Mouse (Mus musculus) liver, embryonic 11.5 days (tissue): ENCODE measurements around the gene Ctnnbl1. TPM values are rescaled to one million over a fixed set of nuclear protein-coding genes. Genes with fewer than 3 reads are reported as not detected.

Experiments
- ATAC-seq: fragments of 200-750 bp; cut with Nextera tagmentation; replicated peaks from 2 replicates; pipeline ENCODE4 v1.8.0; 2017; ENCODE audit warnings: moderate number of reproducible peaks, mild to moderate bottlenecking, moderate TSS enrichment, moderate library complexity; ENCODE audit not compliant: low FRiP score
- DNase-seq: peaks from one replicate; pipeline ENCODE4 v3.0.0-alpha.2; 2017; ENCODE audit warnings: low spot score
- H3K27ac ChIP-seq: fragments of 300-500 bp; sonication (generic); 2 replicates; pipeline ENCODE4 v1.5.1; 2014; ENCODE audit warnings: mild to moderate bottlenecking, low read depth, low read length, control low read depth
- H3K27me3 ChIP-seq: fragments of 300-500 bp; sonication (generic); replicated peaks from 2 replicates; pipeline ENCODE4 v1.6.1; 2014; ENCODE audit warnings: low read length, mixed read lengths; ENCODE audit not compliant: control insufficient read depth, insufficient read depth
- H3K36me3 ChIP-seq: fragments of 300-500 bp; sonication (generic); 2 replicates; pipeline ENCODE4 v1.6.1; 2014; ENCODE audit warnings: mild to moderate bottlenecking, low read length, moderate library complexity, mixed read lengths; ENCODE audit not compliant: control insufficient read depth, insufficient read depth
- H3K4me1 ChIP-seq: fragments of 300-500 bp; sonication (generic); replicated peaks from 2 replicates; pipeline ENCODE4 v1.6.1; 2014; ENCODE audit warnings: low read length, mixed read lengths; ENCODE audit not compliant: control insufficient read depth, insufficient read depth
- H3K4me2 ChIP-seq: fragments of 300-500 bp; sonication (generic); 2 replicates; pipeline ENCODE4 v1.6.1; 2014; ENCODE audit warnings: mild to moderate bottlenecking, control low read depth, moderate library complexity
- H3K4me3 ChIP-seq: fragments of 300-500 bp; sonication (generic); 2 replicates; pipeline ENCODE4 v1.5.1; 2014; ENCODE audit warnings: low read depth, low read length, control low read depth
- H3K9ac ChIP-seq: fragments of 300-500 bp; sonication (generic); 2 replicates; pipeline ENCODE4 v1.6.1; 2014; ENCODE audit warnings: low read depth, low read length, control low read depth
- H3K9me3 ChIP-seq: fragments of 300-500 bp; sonication (generic); 2 replicates; pipeline ENCODE4 v1.6.1; 2016; ENCODE audit warnings: low read length, inconsistent platforms, mixed read lengths; ENCODE audit not compliant: control insufficient read depth
- whole genome bisulfite sequencing: fragments of 180-500 bp; shearing (Covaris S2); extraction: QIAGEN DNeasy Blood & Tissue Kit; methylation state at CpG from one replicate; pipeline ENCODE4 v1.1.7; 2014; 5-methylcytosine and 5-hydroxymethylcytosine counted together
- polyA plus RNA-seq: library from polyadenylated mRNA; unstranded; fragments of >200 nt; fragmentation: Nextera tagmentation; extraction: Ambion mirVana; gene quantifications from 2 replicates; pipeline ENCODE4 v1.2.1, GENCODE M21; 2014

Gene Ctnnbl1
- polyA plus RNA-seq, 1 experiment from 2014 or later: 56.3 TPM

DNA sequence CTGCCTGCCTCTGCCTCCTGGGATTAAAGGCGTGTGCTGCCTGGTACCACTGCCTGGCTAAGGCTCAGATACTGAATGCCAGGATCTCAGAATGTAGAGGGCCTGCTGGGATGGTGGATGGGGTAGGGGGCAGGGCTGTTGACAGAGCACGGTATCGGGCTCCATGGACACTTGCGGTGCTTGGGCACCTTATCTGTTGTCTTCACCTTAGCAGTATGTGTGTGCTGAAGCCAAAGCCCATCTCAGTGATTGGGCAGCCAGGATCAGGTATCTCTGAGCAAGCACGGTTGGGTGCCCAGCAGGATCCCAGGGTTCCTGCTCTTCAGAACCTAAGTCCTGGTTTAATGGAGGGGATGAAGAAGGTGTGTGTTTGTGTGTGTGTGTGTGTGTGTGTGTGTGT, 21.2 kb downstream of the Ctnnbl1 start:
- Histone ChIP-seq H3K9ac (no peak overlapping the region), H3K36me3 (no peaks in the 10 kb centered on the region), H3K4me3 (no peak overlapping the region), H3K27ac (no peak overlapping the region), H3K4me2 (no peak overlapping the region), H3K4me1 (peaks cover 3% of the 10 kb centered on the region; the same call in 1 of the 2 replicates), H3K27me3 (no peaks in the 10 kb centered on the region), H3K9me3 (no peaks in the 10 kb centered on the region)
- ATAC-seq: peak; percentile 93
- no peak for DNase-seq
- 59% methylated on average over 5 of the region's 5 CpGs for WGBS

DNA sequence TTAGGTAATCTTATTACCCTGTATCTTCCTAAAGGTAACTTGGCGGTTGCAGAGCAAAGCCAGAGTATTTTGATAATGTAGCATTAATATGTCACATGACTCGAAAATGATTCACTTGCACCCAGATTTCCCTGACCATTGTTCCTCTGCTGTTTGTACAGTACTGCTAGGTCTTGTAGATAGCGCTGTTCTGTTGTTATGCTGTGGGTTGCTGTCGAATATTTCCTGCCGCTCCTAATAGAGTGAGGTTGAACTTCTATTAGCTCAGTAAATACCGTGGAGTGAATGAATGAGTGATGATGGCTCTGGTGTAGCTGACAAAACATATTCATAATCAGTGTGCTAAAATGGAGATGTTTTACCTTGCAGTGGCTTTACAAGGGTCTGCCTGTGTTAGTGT, 22.5 kb downstream of the Ctnnbl1 start:
- no peak overlapping the region for H3K27ac ChIP-seq
- H3K36me3 ChIP-seq: no peaks in the 10 kb centered on the region
- DNase-seq (no peak), ATAC-seq (no peak)
- peaks cover 3% of the 10 kb centered on the region; the same call in 1 of the 2 replicates for H3K4me1 ChIP-seq
- no peak overlapping the region for H3K9ac ChIP-seq
- no peak overlapping the region for H3K4me2 ChIP-seq
- no peaks in the 10 kb centered on the region for H3K9me3 ChIP-seq
- no peak overlapping the region for H3K4me3 ChIP-seq
- 82% methylated on average over 6 of the region's 6 CpGs for WGBS
- no peaks in the 10 kb centered on the region for H3K27me3 ChIP-seq

DNA sequence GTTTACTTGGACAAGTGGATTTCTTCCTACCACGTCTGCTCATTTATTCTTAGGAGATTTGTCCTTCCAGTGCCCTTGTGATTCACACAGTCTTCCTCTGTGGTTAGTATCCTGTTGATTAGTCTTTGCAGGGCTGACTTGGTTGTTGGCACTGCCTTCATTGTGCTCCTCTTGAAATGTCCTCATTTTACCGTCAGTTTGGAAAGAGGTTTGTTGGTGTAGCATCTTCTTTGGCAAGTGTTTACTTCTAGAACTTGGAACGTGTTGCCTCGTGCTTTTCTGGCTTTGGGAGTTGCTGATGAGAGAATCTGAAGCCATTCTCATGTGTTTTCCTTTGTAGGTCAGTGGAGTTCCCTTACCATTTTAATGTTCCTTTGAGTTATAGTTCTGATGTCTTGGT, 25.7 kb downstream of the Ctnnbl1 start:
- H3K9me3 ChIP-seq: no peaks in the 10 kb centered on the region
- H3K27ac ChIP-seq: no peak overlapping the region
- no peak overlapping the region for H3K9ac ChIP-seq
- H3K4me1 ChIP-seq: peaks cover 3% of the 10 kb centered on the region; the same call in 1 of the 2 replicates
- no peak overlapping the region for H3K4me2 ChIP-seq
- H3K36me3 ChIP-seq: no peaks in the 10 kb centered on the region
- DNase-seq (no peak), ATAC-seq (no peak)
- no peaks in the 10 kb centered on the region for H3K27me3 ChIP-seq
- H3K4me3 ChIP-seq: no peak overlapping the region
- 77% methylated on average over 4 of the region's 4 CpGs for WGBS

DNA sequence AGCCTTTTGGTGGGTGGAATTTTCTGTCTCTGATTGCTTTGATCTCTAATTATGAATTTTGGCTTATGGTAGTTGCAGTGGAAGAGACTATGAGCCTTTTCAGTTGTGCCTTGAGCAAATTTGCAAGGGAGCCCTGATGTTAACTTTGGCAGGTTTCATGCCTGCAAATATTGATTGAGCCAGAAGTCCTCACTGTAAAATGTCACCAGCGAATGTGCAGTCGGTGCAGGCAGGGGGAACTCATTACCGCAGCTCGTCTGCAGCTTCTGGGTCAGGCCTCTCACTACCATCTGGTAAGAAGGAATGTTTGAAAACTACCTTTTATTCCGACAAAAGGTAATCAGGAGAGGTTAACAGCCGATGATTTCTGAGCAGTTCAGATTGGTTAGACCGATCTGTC, 29.4 kb downstream of the Ctnnbl1 start:
- H3K27ac ChIP-seq: no peak overlapping the region
- WGBS: 83% methylated on average over 7 of the region's 7 CpGs
- DNase-seq: no peak
- no peak overlapping the region for H3K4me2 ChIP-seq
- H3K27me3 ChIP-seq: no peaks in the 10 kb centered on the region
- H3K4me1 ChIP-seq: peaks cover 6% of the 10 kb centered on the region; the same call in 1 of the 2 replicates
- ATAC-seq: no peak
- no peaks in the 10 kb centered on the region for H3K36me3 ChIP-seq
- no peak overlapping the region for H3K9ac ChIP-seq
- no peaks in the 10 kb centered on the region for H3K9me3 ChIP-seq
- H3K4me3 ChIP-seq: no peak overlapping the region

GRCm38 (mm10) chr2:157768682-157769429, 31.7 kb downstream of the Ctnnbl1 start:
- H3K4me1 ChIP-seq: peaks cover 6% of the 10 kb centered on the region
- H3K9ac ChIP-seq: no peak overlapping the region
- H3K9me3 ChIP-seq: no peaks in the 10 kb centered on the region
- 62% methylated on average over 10 of the region's 10 CpGs for WGBS
- no peaks in the 10 kb centered on the region for H3K36me3 ChIP-seq
- no peak for ATAC-seq
- H3K27ac ChIP-seq: no peak overlapping the region
- no peak overlapping the region for H3K4me2 ChIP-seq
- no peak for DNase-seq
- no peaks in the 10 kb centered on the region for H3K27me3 ChIP-seq
- H3K4me3 ChIP-seq: no peak overlapping the region

GRCm38 (mm10) chr2:157770761-157771160, 33.6 kb downstream of the Ctnnbl1 start:
- H3K4me1 ChIP-seq: peaks cover 6% of the 10 kb centered on the region
- DNase-seq (no peak), ATAC-seq (no peak)
- H3K9me3 ChIP-seq: no peaks in the 10 kb centered on the region
- no peak overlapping the region for H3K9ac ChIP-seq
- WGBS: 81% methylated on average over 3 of the region's 3 CpGs
- no peak overlapping the region for H3K27ac ChIP-seq
- no peaks in the 10 kb centered on the region for H3K27me3 ChIP-seq
- no peak overlapping the region for H3K4me2 ChIP-seq
- peaks cover 2% of the 10 kb centered on the region; the same call in 1 of the 2 replicates for H3K36me3 ChIP-seq
- no peak overlapping the region for H3K4me3 ChIP-seq

- H3K9me3 ChIP-seq: no peaks in the 10 kb centered on the region
- peaks cover 2% of the 10 kb centered on the region; the same call in 1 of the 2 replicates for H3K36me3 ChIP-seq
- H3K27ac ChIP-seq: no peak overlapping the region
- H3K4me1 ChIP-seq: peaks cover 2% of the 10 kb centered on the region
- no peak overlapping the region for H3K4me2 ChIP-seq
- no peak overlapping the region for H3K4me3 ChIP-seq
- no peak overlapping the region for H3K9ac ChIP-seq
- no peak for ATAC-seq
- no peak for DNase-seq
- H3K27me3 ChIP-seq: no peaks in the 10 kb centered on the region
- WGBS: 89% methylated on average over 1 of the region's 1 CpGs
Measured at GRCm38 (mm10) chr2:157773661-157774060, 36.5 kb downstream of the Ctnnbl1 start.

DNA sequence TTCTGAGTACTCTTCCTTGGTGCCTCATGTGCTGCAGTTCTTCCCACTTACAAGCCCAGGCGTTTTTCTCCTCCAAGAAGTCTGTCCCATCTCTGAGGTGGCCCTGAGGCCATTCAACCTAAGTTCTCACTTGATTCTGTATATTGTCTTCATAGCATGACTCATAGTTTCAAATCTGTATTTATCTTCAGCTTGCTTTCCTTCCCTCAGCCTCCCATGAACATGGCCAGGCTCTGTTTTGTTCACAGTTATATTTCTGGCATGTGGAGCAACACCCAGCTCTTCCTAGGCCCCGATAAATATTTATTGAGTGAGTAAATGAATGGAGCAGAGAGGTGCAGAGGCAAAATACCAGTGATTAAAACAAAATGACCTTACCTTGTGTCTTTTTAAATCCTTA, 38.8 kb downstream of the Ctnnbl1 start:
- Histone ChIP-seq H3K4me2 (no peak overlapping the region), H3K36me3 (peaks cover 2% of the 10 kb centered on the region; the same call in 1 of the 2 replicates), H3K27ac (no peak overlapping the region), H3K4me3 (no peak overlapping the region), H3K4me1 (no peaks in the 10 kb centered on the region; the same call in 1 of the 2 replicates), H3K9me3 (no peaks in the 10 kb centered on the region), H3K27me3 (no peaks in the 10 kb centered on the region), H3K9ac (no peak overlapping the region)
- 75% methylated on average over 2 of the region's 2 CpGs for WGBS
- ATAC-seq: no peak
- DNase-seq: no peak

DNA sequence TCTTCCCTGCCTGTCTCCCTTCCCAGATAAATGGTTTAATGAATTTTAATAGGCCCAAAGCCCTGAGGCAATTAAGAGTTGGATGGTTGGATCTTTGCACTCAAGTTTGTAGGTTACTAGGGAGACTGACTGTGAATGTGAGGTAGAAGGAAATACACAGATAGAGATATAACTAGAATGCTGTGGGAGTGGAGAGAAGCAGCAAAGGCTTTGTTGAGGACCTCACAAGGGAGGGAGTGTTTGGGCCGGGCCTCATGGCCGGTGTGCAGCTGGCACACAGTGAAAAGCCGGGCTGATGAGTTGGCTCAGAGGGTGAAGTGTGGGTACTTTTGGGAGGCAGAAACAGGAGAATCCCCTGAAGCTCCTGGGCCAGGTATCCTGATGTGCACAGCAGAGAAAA, 43.8 kb downstream of the Ctnnbl1 start:
- no peak for DNase-seq
- no peaks in the 10 kb centered on the region for H3K27me3 ChIP-seq
- 85% methylated on average over 3 of the region's 3 CpGs for WGBS
- H3K4me2 ChIP-seq: no peak overlapping the region
- H3K4me3 ChIP-seq: no peak overlapping the region
- H3K36me3 ChIP-seq: no peaks in the 10 kb centered on the region
- no peaks in the 10 kb centered on the region for H3K9me3 ChIP-seq
- no peak overlapping the region for H3K27ac ChIP-seq
- no peak for ATAC-seq
- H3K4me1 ChIP-seq: no peaks in the 10 kb centered on the region
- H3K9ac ChIP-seq: no peak overlapping the region
